Mouse (Mus musculus): ENCODE measurements around the gene Gm4707. TPM values are rescaled to one million over a fixed set of nuclear protein-coding genes. Genes with fewer than 3 reads are reported as not detected.
A peak's percentile ranks its signal among the peaks of the same experiment; 100 is the strongest.

Gm4707 gene
- polyA plus RNA-seq, 1 experiment = 2.9 TPM

DNA sequence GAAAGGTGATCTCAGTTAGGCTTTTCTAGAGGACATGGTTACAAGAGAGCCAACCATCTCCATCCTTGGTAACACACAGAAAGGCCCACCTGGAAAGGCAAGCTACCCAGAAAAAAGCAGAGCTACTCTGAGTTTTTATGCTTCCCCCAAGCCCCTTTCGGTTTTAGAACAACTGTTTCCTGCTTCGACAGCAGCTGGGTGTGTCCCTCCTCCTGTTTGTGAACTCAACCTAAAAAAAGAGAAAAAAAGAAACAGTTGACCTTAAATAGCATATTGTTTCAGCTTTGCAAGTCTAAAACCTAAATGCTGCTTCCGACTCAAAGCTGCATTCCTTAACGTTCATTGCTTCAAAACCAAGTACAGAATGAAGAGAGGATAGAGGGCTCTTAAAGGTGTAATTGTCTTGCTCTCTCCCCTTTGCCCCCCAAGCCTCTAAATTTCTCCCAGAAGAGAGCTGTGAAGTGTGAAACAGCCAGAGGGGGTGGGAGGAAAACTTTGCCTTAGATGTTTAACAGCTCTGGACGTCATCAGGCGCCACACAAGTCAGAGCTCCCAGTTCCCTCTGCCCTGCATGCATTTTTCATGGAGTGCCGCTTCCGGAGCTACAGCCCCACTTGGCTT, 26.6 kb upstream of the Gm4707 start:
- Histone ChIP-seq H3K4me1 (replicated peaks; ENCODE audit: control insufficient read depth, insufficient read depth, low read length) (peaks cover 14% of the 10 kb centered on the region), H3K4me3 (ENCODE audit: control insufficient read depth, insufficient read depth, low read length) (peak overlapping the region; percentile 47), H3K36me3 (ENCODE audit: control insufficient read depth, insufficient read depth, low read length) (no peaks in the 10 kb centered on the region), H3K27ac (ENCODE audit: control insufficient read depth, insufficient read depth, low read length) (peak overlapping the region; percentile 100), H3K27me3 (ENCODE audit: control insufficient read depth, insufficient read depth, low read length) (no peaks in the 10 kb centered on the region)
- peak; percentile 61 for DNase-seq
- WGBS = 9% methylated on average over 8 of the region's 8 CpGs
- TF ChIP-seq POLR2A (IDR thresholded peaks at IDR 0.05; ENCODE audit: control insufficient read depth, extremely low read depth, insufficient read depth, low read length, poor library complexity) (no peak), CTCF (IDR thresholded peaks at IDR 0.05; ENCODE audit: borderline replicate concordance, control insufficient read depth, extremely low read depth, insufficient read depth, low read length, poor library complexity) (no peak)

DNA sequence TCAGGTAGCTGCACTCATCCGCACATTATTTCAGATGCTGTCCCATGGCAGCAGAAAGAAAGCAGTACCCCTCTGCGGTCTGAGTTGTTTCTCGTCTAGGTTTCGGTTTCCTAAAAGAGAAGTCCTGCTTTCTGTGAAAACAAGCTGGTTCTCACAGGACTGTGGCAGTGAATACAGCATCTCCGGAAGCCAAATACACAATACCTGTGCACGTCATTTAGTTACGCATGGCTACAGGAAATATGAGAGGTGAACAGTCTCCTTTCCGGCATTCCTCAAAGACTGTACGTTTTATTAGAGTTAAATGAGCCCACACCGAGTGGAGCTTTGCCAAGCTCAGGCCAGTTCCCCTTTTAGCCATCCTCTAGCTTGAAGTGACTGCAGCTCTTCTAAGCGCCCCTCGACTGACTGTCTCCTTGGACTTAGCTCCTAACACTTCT, 26.1 kb upstream of the Gm4707 start:
- TF ChIP-seq CTCF (IDR thresholded peaks at IDR 0.05; ENCODE audit: borderline replicate concordance, control insufficient read depth, extremely low read depth, insufficient read depth, low read length, poor library complexity) = no peak
- TF ChIP-seq POLR2A (IDR thresholded peaks at IDR 0.05; ENCODE audit: control insufficient read depth, extremely low read depth, insufficient read depth, low read length, poor library complexity) = no peak
- WGBS = 1% methylated on average over 12 of the region's 12 CpGs
- Histone ChIP-seq H3K4me3 (ENCODE audit: control insufficient read depth, insufficient read depth, low read length) (peak overlapping the region; percentile 47), H3K27ac (ENCODE audit: control insufficient read depth, insufficient read depth, low read length) (peak overlapping the region; percentile 100), H3K4me1 (replicated peaks; ENCODE audit: control insufficient read depth, insufficient read depth, low read length) (peaks cover 14% of the 10 kb centered on the region), H3K27me3 (ENCODE audit: control insufficient read depth, insufficient read depth, low read length) (no peaks in the 10 kb centered on the region), H3K36me3 (ENCODE audit: control insufficient read depth, insufficient read depth, low read length) (no peaks in the 10 kb centered on the region)
- peak; percentile 58 for DNase-seq

DNA sequence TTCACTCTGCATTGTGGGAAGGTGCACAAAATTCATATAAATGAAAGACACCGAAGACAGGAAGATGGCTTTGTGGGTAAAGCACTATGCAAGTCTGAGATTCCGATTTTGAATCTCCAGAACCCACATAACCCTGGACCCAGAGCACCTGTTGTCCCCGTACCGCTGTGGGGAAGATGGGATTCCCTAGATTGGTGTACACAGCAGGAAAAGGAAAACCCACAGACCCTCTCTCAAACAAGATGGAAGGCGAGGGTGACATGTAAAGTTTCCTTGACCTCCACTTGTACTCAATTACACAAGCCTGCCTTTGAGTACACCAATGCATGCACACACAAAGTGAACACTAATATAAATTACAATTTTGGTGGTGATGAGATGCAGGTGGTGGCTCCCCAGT, 25.0 kb upstream of the Gm4707 start:
- Histone ChIP-seq H3K27ac (ENCODE audit: control insufficient read depth, insufficient read depth, low read length) (peak overlapping the region; percentile 100), H3K27me3 (ENCODE audit: control insufficient read depth, insufficient read depth, low read length) (no peaks in the 10 kb centered on the region), H3K4me1 (replicated peaks; ENCODE audit: control insufficient read depth, insufficient read depth, low read length) (peaks cover 17% of the 10 kb centered on the region), H3K4me3 (ENCODE audit: control insufficient read depth, insufficient read depth, low read length) (no peak overlapping the region), H3K36me3 (ENCODE audit: control insufficient read depth, insufficient read depth, low read length) (no peaks in the 10 kb centered on the region)
- DNase-seq = no peak
- 45% methylated on average over 5 of the region's 5 CpGs for WGBS
- TF ChIP-seq POLR2A (IDR thresholded peaks at IDR 0.05; ENCODE audit: control insufficient read depth, extremely low read depth, insufficient read depth, low read length, poor library complexity) (no peak), CTCF (IDR thresholded peaks at IDR 0.05; ENCODE audit: borderline replicate concordance, control insufficient read depth, extremely low read depth, insufficient read depth, low read length, poor library complexity) (no peak)

DNA sequence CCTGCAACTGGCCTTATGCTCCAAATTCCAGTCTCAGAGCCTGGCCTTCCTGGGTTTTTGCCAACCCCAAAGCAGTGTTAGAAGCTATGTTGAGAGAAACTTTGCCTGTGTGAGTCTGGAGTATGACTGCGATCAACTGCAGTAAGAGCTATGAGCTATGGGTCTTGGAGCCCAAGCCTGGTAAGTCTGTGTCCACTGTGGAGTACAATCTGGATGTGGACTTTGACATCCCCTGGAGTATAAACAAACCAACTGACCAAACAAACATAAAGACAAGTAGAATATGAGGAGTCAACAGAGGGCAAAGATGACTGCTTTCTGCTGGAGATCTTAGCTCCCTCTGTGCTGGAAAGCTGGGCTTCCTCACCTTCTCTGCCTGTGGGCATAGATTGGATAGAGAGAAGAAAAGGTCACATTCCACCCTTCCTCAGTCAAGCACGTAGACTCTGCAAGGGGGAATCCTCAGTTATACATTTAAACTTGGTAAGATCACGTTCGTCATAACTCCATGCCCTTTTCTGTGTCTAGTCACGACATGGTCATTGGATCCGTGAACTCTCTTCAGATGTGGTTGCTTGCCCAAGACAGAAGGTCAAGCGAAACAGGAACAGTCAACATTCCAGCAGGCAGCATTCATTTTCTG, 23.8 kb upstream of the Gm4707 start:
- WGBS = 92% methylated on average over 7 of the region's 7 CpGs
- Histone ChIP-seq H3K4me1 (replicated peaks; ENCODE audit: control insufficient read depth, insufficient read depth, low read length) (peaks cover 21% of the 10 kb centered on the region), H3K4me3 (ENCODE audit: control insufficient read depth, insufficient read depth, low read length) (no peak overlapping the region), H3K36me3 (ENCODE audit: control insufficient read depth, insufficient read depth, low read length) (no peaks in the 10 kb centered on the region), H3K27me3 (ENCODE audit: control insufficient read depth, insufficient read depth, low read length) (no peaks in the 10 kb centered on the region), H3K27ac (ENCODE audit: control insufficient read depth, insufficient read depth, low read length) (no peak overlapping the region)
- DNase-seq = no peak
- no peak for TF ChIP-seq CTCF (IDR thresholded peaks at IDR 0.05; ENCODE audit: borderline replicate concordance, control insufficient read depth, extremely low read depth, insufficient read depth, low read length, poor library complexity)
- no peak for TF ChIP-seq POLR2A (IDR thresholded peaks at IDR 0.05; ENCODE audit: control insufficient read depth, extremely low read depth, insufficient read depth, low read length, poor library complexity)

DNA sequence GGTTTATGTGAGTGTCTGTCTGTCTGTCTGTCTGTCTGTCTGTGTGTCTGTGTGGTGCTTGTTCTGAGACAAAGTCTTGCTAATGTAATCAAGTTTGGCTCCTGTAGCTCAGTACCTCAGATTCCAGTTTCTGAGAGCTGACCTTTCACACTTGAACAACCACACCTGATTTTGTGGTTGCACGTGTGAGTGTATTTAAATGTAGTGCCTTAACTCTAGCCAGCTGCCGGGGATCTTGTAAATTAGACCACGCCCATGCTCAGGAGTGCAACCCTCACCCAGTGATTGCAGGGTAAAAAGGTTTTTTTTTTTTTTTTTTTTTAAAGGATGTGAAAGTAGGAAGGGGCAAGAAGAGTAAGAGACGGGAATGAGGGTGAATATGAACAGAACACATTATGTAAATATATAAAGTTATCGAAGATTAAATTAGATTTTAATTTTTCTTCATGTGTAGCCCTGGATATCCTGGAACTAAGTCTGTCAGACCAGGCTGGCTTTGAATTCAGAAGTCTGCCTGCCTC, 19.7 kb upstream of the Gm4707 start:
- Histone ChIP-seq H3K4me3 (ENCODE audit: control insufficient read depth, insufficient read depth, low read length) (no peak overlapping the region), H3K27ac (ENCODE audit: control insufficient read depth, insufficient read depth, low read length) (no peak overlapping the region), H3K36me3 (ENCODE audit: control insufficient read depth, insufficient read depth, low read length) (no peaks in the 10 kb centered on the region), H3K27me3 (ENCODE audit: control insufficient read depth, insufficient read depth, low read length) (no peaks in the 10 kb centered on the region), H3K4me1 (replicated peaks; ENCODE audit: control insufficient read depth, insufficient read depth, low read length) (peaks cover 7% of the 10 kb centered on the region)
- no peak for TF ChIP-seq POLR2A (IDR thresholded peaks at IDR 0.05; ENCODE audit: control insufficient read depth, extremely low read depth, insufficient read depth, low read length, poor library complexity)
- TF ChIP-seq CTCF (IDR thresholded peaks at IDR 0.05; ENCODE audit: borderline replicate concordance, control insufficient read depth, extremely low read depth, insufficient read depth, low read length, poor library complexity) = no peak
- 20% methylated on average over 5 of the region's 5 CpGs for WGBS
- DNase-seq = peak; percentile 39

DNA sequence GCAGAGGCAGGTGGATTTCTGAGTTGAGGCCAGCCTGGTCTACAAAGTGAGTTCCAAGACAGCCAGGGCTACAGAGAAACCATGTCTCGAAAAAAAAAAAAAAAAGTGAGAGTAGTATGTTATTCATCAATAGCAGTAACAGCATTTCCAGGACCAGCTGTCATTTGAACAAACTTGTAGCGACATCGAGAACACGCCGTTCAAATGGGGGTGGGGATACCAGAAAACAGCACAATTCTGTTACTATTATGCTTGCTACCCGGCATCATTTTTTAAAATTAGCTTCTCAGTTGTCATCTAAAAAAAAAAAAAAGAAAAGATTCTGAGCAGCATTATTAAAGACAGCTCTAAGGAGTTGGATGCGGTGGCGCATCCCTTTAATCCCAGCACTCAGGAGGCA, 17.8 kb upstream of the Gm4707 start:
- TF ChIP-seq POLR2A (IDR thresholded peaks at IDR 0.05; ENCODE audit: control insufficient read depth, extremely low read depth, insufficient read depth, low read length, poor library complexity) = no peak
- no peak for TF ChIP-seq CTCF (IDR thresholded peaks at IDR 0.05; ENCODE audit: borderline replicate concordance, control insufficient read depth, extremely low read depth, insufficient read depth, low read length, poor library complexity)
- WGBS = 96% methylated on average over 8 of the region's 8 CpGs
- Histone ChIP-seq H3K36me3 (ENCODE audit: control insufficient read depth, insufficient read depth, low read length) (no peaks in the 10 kb centered on the region), H3K27me3 (ENCODE audit: control insufficient read depth, insufficient read depth, low read length) (no peaks in the 10 kb centered on the region), H3K4me1 (replicated peaks; ENCODE audit: control insufficient read depth, insufficient read depth, low read length) (peaks cover 14% of the 10 kb centered on the region), H3K4me3 (ENCODE audit: control insufficient read depth, insufficient read depth, low read length) (no peak overlapping the region), H3K27ac (ENCODE audit: control insufficient read depth, insufficient read depth, low read length) (no peak overlapping the region)
- no peak for DNase-seq
